Mouse (Mus musculus) neural tube, embryonic 15.5 days (tissue): ENCODE measurements around the gene Anapc15. TPM values are rescaled to one million over a fixed set of nuclear protein-coding genes. Genes with fewer than 3 reads are reported as not detected.
"Not testable (repeated sequence)": the region's sequence is repeated elsewhere in the genome, so short reads cannot be mapped to it uniquely, and the experiment has no call there.

Experiments used
- ATAC-seq: fragments of 200-750 bp; cut with Nextera tagmentation; 2 replicates; pipeline ENCODE4 v1.8.0; 2017; ENCODE audit warnings: mild to moderate bottlenecking, moderate TSS enrichment, moderate library complexity; ENCODE audit not compliant: low FRiP score
- H3K27ac ChIP-seq: fragments of 300-500 bp; sonication (generic); replicated peaks from 2 replicates; pipeline ENCODE4 v1.5.1; 2015; ENCODE audit warnings: mild to moderate bottlenecking, inconsistent platforms
- H3K27me3 ChIP-seq: fragments of 300-500 bp; sonication (generic); replicated peaks from 2 replicates; pipeline ENCODE4 v1.6.1; 2015; ENCODE audit warnings: inconsistent platforms
- H3K36me3 ChIP-seq: fragments of 300-500 bp; sonication (generic); 2 replicates; pipeline ENCODE4 v1.6.1; 2015; ENCODE audit warnings: inconsistent platforms
- H3K4me1 ChIP-seq: fragments of 300-500 bp; sonication (generic); 2 replicates; pipeline ENCODE4 v1.6.1; 2015; ENCODE audit warnings: inconsistent platforms
- H3K4me2 ChIP-seq: fragments of 300-500 bp; sonication (generic); 2 replicates; pipeline ENCODE4 v1.6.1; 2015; ENCODE audit warnings: inconsistent platforms, mild to moderate bottlenecking, moderate library complexity
- H3K4me3 ChIP-seq: fragments of 300-500 bp; sonication (generic); replicated peaks from 2 replicates; pipeline ENCODE4 v1.5.1; 2015; ENCODE audit warnings: mild to moderate bottlenecking, inconsistent platforms
- H3K9ac ChIP-seq: fragments of 300-500 bp; sonication (generic); replicated peaks from 2 replicates; pipeline ENCODE4 v1.6.1; 2015; ENCODE audit warnings: mild to moderate bottlenecking, inconsistent platforms
- H3K9me3 ChIP-seq: fragments of 300-500 bp; sonication (generic); replicated peaks from 2 replicates; pipeline ENCODE4 v1.6.1; 2016; ENCODE audit warnings: inconsistent platforms
- WGBS: fragments of 180-500 bp; shearing (Covaris S2); methylation state at CpG from one replicate; pipeline ENCODE4 v1.1.7; 2015; ENCODE audit warnings: mixed read lengths; 5-methylcytosine and 5-hydroxymethylcytosine counted together
- polyA plus RNA-seq: library from polyadenylated mRNA; unstranded; fragments of >200 nt; fragmentation: Nextera tagmentation; extraction: Ambion mirVana; gene quantifications from 2 replicates; pipeline ENCODE4 v1.2.1, GENCODE M21; 2015

Anapc15 gene
- polyA plus RNA-seq, 1 experiment from 2014 or later = 74.3 TPM

DNA sequence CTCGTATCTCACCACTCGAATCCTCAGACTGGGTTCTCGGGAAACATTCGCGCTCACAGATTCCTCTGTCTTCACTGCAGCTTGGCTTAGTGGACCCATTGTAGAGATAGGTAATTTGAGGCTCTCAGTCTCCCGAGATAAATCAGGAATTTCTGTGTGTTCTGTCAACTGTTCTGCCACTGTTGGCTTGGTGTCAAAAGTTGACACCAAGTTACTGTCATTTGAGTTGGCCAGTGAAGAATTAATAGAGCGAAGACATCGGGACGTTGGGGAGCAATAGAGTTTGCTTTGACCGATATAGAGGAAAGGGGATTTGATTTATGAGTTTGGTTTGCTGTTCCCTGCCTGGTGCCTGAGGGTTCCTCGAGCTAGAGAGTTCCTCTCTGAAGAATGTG is 42.8 kb downstream of the Anapc15 start, which contains the start of gene Tomt:
Tomt (minus strand) TSS at position 73 of the 395 bp plus-strand sequence.
- no peak for ATAC-seq
- WGBS = 15% methylated on average over 11 of the region's 11 CpGs

DNA sequence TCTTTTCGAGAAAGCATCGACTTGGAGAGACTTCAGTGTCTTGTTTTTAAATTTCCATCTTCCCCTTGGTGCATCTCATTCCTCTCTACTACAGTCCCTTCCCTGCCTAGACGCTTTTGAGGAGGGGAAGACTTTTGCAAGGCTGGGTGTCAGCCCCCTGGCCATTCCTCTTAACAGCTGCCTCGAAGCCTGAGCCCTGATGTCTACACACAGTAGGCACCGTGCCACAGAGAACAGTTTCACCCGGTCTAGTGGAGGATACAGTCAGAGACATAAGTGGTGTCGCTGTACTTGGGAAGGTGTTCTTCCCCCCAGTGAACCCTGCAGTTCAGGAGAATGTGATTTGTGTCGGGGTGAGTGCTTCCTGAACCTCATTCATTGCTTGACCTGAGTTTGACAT is 43.2 kb downstream of the Anapc15 start:
- Histone ChIP-seq H3K27ac (no peak overlapping the region), H3K4me2 (peak overlapping the region; percentile 74), H3K4me3 (peak overlapping the region; percentile 85), H3K9me3 (no peaks in the 10 kb centered on the region), H3K9ac (peak overlapping the region; percentile 97), H3K36me3 (peaks cover 27% of the 10 kb centered on the region), H3K4me1 (peaks cover 34% of the 10 kb centered on the region), H3K27me3 (no peaks in the 10 kb centered on the region)
- ATAC-seq = no peak
- WGBS = 71% methylated on average over 8 of the region's 8 CpGs

More for the DNA sequence above, 42.8 kb downstream of the Anapc15 start, which contains the start of gene Tomt:
- H3K4me2 ChIP-seq = peak within 1 kb of the TSS; percentile 74
- H3K4me1 ChIP-seq = peaks cover 34% of the 10 kb centered on the region
- H3K36me3 ChIP-seq = peaks cover 24% of the 10 kb centered on the region
- H3K4me3 ChIP-seq = peak within 1 kb of the TSS; percentile 85
- H3K27me3 ChIP-seq = no peaks in the 10 kb centered on the region
- H3K9ac ChIP-seq = peak within 1 kb of the TSS; percentile 97
- no peaks in the 10 kb centered on the region for H3K9me3 ChIP-seq
- peak within 1 kb of the TSS; percentile 99 for H3K27ac ChIP-seq

DNA sequence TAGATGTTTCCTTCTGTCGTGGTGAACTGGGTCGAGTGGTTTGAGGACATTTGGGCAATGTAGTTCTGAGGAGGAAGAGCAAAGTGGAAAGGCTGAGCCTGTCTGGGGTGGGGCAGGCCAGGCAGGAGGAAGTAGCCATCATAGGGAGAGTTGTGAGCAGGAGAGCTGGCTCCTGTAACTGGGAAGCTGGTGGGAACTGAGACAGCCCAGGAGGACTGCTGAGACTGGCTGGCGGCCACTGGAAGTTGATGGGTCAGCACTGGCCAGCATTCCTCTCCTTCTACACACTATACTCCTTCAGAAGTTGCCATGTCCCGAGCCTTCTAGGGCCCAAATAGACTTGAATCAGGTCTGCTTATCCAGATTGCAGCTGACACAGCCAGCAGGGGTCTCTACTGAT is 44.9 kb downstream of the Anapc15 start:
- ATAC-seq = no peak
- H3K27me3 ChIP-seq = no peaks in the 10 kb centered on the region
- H3K4me1 ChIP-seq = peaks cover 34% of the 10 kb centered on the region
- H3K36me3 ChIP-seq = peaks cover 37% of the 10 kb centered on the region
- no peak overlapping the region for H3K4me2 ChIP-seq
- no peaks in the 10 kb centered on the region for H3K9me3 ChIP-seq
- no peak overlapping the region for H3K9ac ChIP-seq
- no peak overlapping the region for H3K27ac ChIP-seq
- no peak overlapping the region for H3K4me3 ChIP-seq
- WGBS = 84% methylated on average over 4 of the region's 4 CpGs

DNA sequence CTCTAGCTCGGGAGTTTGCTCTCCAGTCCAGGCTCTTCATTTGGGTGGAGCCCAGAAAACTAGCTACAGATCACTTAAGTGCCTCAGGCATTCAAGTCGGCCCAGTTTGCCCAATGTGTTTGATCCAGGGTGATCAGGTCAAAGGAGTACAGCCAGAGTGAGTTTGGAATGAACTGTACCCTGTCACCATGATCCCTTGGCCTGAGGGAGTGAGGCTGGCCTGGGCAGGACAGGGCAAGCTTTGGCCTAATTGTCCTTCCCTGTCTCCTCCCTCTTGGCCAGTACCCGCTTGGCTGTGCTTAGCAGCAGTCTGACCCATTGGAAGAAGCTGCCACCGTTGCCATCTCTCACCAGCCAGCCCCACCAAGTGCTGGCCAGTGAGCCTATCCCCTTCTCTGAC is 46.6 kb downstream of the Anapc15 start:
- 96% methylated on average over 4 of the region's 4 CpGs for WGBS
- Histone ChIP-seq H3K27ac (no peak overlapping the region), H3K4me3 (no peak overlapping the region), H3K9ac (no peak overlapping the region), H3K4me1 (peaks cover 29% of the 10 kb centered on the region), H3K36me3 (peaks cover 52% of the 10 kb centered on the region), H3K9me3 (no peaks in the 10 kb centered on the region), H3K4me2 (no peak overlapping the region), H3K27me3 (no peaks in the 10 kb centered on the region)
- ATAC-seq = no peak

DNA sequence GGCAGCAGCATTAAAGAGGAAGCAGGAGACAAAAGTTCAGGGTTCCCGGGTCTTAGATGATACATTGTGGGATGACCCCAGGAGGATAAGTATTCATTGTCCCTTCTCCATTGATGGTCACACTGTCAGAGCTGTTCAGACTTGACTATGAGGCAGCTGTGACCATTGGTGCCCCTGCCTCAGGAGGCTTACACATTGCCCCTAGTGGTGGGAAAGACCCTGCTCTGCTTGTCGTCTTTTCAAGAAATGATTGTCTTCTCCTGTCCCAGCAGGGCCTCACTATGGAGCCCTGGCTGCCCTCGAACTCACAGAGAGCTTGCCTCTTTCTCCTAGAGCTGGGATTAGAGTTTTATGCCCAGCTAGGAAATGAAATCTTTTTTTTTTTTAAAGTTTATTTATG is 48.5 kb downstream of the Anapc15 start:
- Histone ChIP-seq H3K27ac (no peak overlapping the region), H3K4me1 (peaks cover 19% of the 10 kb centered on the region), H3K9ac (no peak overlapping the region), H3K9me3 (no peaks in the 10 kb centered on the region), H3K4me3 (no peak overlapping the region), H3K36me3 (peaks cover 52% of the 10 kb centered on the region), H3K27me3 (no peaks in the 10 kb centered on the region), H3K4me2 (no peak overlapping the region)
- 58% methylated on average over 3 of the region's 3 CpGs for WGBS
- no peak for ATAC-seq

DNA sequence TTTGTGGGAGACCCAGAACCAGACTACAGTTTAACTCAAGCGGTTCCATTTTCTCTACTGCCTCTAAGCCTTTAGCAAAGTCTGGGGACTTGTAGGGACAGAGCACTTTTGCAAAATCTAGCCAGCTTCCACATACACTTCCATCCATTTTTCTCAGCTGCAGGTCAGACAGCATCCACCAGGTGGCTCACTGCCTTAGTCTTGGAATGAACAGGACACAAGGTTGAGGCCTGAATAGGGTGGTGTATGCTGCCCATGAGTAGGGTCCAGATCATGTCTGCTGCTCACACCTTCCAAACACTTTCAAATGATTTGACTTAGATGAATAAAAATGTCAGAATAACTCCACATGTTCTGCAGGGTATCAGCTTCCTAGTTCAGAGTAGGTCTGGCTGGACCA is 54.6 kb downstream of the Anapc15 start:
- peak; percentile 81 for ATAC-seq
- no peaks in the 10 kb centered on the region for H3K27me3 ChIP-seq
- H3K27ac ChIP-seq = no peak overlapping the region
- H3K4me2 ChIP-seq = no peak overlapping the region
- no peaks in the 10 kb centered on the region for H3K9me3 ChIP-seq
- H3K9ac ChIP-seq = no peak overlapping the region
- 18% methylated on average over 1 of the region's 1 CpGs for WGBS
- H3K36me3 ChIP-seq = peaks cover 18% of the 10 kb centered on the region
- H3K4me3 ChIP-seq = no peak overlapping the region
- H3K4me1 ChIP-seq = no peaks in the 10 kb centered on the region

DNA sequence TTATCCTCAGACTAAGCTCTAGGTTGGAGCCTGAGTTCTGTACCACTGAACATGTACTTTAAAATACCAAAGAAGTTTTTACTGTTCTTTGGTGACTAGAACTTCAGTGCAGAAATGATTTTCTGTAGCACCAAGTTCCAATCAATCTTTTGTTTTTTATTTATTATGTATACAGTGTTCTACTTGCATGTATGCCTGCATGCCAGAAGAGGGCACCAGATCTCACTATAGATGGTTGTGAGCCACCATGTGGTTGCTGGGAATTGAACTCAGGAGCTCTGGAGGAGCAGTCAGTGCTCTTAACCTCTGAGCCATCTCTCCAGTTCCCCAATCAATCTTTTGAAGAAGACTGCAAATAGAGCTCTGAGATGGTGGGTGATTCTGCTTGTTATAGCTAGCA is 62.4 kb downstream of the Anapc15 start:
- H3K9me3 ChIP-seq, H3K27ac ChIP-seq, ATAC-seq, H3K4me3 ChIP-seq, H3K27me3 ChIP-seq, H3K36me3 ChIP-seq, H3K4me2 ChIP-seq, H3K4me1 ChIP-seq, H3K9ac ChIP-seq: not testable (repeated sequence)

DNA sequence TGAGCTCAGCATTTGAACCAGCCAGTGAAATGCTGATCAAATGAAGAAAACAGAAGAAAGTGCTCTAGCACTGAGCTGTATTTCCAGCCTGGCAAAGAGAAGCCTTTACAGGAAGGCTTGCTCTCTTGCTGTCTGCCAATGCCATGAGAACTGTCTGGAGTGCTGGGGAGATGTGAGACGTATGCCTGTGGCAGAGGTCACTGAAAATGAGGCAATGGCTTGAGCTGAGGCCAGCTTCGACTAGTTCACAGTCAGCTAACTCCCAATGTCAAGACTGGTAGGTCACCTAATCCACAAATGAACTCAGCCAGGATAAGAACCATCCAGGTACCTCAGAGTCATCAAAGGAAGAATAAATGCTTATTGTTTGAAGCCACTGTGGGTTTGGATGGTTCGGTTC is 64.6 kb downstream of the Anapc15 start:
- WGBS = 88% methylated on average over 3 of the region's 3 CpGs
- Histone ChIP-seq H3K4me2 (no peak overlapping the region), H3K9ac (no peak overlapping the region), H3K4me3 (no peak overlapping the region), H3K36me3 (no peaks in the 10 kb centered on the region), H3K27ac (no peak overlapping the region), H3K4me1 (peaks cover 6% of the 10 kb centered on the region), H3K9me3 (no peaks in the 10 kb centered on the region), H3K27me3 (no peaks in the 10 kb centered on the region)
- ATAC-seq = no peak

DNA sequence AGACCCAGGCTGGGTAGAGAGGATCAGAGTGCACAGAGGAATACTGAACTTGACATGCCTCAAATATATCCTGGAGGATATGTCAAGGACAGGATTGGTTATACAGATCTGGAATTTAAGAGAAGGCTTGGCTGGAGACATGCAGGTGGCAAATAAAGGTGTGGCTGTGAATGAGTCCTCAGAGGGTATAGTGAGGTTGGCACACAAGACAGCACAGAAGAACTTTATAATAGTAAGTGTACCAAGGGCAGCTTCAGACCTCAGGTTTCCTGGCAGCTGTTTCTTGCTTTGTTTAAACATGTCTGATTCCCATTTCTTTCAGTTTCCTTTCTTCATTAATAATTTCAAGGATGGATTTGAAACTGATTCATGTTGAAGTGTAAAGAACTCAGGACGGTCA is 69.0 kb downstream of the Anapc15 start:
- H3K27ac ChIP-seq = no peak overlapping the region
- H3K9me3 ChIP-seq = no peaks in the 10 kb centered on the region
- no peak overlapping the region for H3K9ac ChIP-seq
- peaks cover 35% of the 10 kb centered on the region for H3K4me1 ChIP-seq
- no peaks in the 10 kb centered on the region for H3K36me3 ChIP-seq
- peak overlapping the region; percentile 81; the same call in 1 of the 2 replicates for H3K4me2 ChIP-seq
- 0 out of 2 replicates have a peak overlapping the region, but pooled peaks have one; percentile 8 for H3K4me3 ChIP-seq
- 93% methylated on average over 1 of the region's 1 CpGs for WGBS
- ATAC-seq = no peak
- H3K27me3 ChIP-seq = no peaks in the 10 kb centered on the region

DNA sequence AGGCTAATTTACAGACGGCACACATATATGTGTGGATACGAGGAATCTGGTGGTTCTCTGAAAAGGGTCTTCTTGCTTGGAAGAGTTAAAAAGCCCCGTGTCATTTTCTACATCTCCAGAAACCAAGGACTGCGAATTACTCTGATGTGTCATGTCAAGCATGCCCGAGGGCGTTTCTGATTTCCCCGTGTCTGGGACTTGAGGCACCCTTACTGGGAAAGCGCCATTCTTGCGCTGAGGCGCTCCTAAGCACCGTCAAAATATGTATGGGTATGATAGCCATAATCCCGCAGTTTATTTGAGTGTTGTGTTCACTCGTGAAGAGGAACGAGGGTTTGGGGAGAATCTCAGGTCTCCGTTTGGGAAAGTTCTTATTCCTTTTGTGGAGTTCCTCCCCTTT is 69.8 kb downstream of the Anapc15 start:
- Histone ChIP-seq H3K4me1 (peaks cover 37% of the 10 kb centered on the region), H3K27ac (peak overlapping the region; percentile 78), H3K4me2 (peak overlapping the region; percentile 81), H3K27me3 (no peaks in the 10 kb centered on the region), H3K36me3 (no peaks in the 10 kb centered on the region), H3K9me3 (no peaks in the 10 kb centered on the region), H3K9ac (peak overlapping the region; percentile 69), H3K4me3 (peak overlapping the region; percentile 82)
- peak; percentile 53 for ATAC-seq
- 8% methylated on average over 15 of the region's 15 CpGs for WGBS

DNA sequence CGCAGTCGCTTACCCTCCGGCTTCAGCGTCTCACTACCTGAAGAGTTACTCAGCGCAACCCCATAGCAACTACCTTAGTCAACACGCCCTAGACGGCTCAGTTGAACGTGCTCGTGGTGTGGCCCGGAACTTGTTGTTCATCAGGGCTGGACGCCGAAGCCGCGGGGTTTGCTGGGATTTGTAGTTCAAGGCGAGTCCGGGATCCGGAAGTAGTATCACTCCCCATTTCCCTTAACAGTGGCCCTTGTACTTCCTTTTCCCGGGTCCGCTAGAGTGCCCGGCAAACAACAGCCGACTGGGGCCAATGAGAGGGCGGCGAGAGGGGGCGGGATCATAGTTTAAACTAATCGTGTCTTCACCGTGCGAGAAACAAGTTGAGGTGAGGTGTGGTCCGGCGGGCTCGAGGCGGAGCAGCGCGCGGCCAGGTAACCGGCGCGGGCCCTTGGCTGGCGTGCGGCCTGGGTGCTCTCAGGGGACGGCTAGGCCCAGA is 70.3 kb downstream of the Anapc15 start, which contains the start of the genes Lrrc51 and Numa1:
Lrrc51 (minus strand) TSS at position 145 of the 490 bp plus-strand sequence.
Numa1 (plus strand) TSS at position 361 of the 490 bp plus-strand sequence.
- Histone ChIP-seq H3K9ac (peak within 1 kb of the TSS; percentile 77), H3K27ac (peak within 1 kb of the TSS; percentile 78)
- WGBS = under 1% methylated on average over 40 of the region's 40 CpGs

DNA sequence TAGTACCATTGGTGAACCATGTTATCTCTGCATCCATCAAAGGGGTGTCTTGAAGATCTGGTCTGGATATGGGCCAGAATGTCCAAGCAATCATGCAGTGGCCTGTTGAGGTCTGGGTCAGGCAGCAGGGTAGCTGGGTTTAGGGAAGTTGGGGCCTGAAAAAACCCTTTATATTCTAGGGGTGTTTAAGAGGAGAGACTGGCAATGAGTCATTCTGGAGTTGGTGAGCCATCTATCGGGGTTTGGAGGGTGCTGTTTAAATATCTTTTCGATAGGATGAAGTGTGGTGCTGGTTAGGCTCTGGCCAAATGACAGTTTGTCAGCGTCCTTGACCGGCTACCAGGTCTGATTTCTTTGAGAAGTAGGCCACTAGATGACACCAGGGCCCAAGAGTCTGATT is 72.4 kb downstream of the Anapc15 start:
- WGBS = 98% methylated on average over 4 of the region's 4 CpGs
- Histone ChIP-seq H3K4me1 (peaks cover 37% of the 10 kb centered on the region), H3K27me3 (no peaks in the 10 kb centered on the region), H3K4me2 (no peak overlapping the region), H3K36me3 (no peaks in the 10 kb centered on the region), H3K4me3 (no peak overlapping the region), H3K9me3 (no peaks in the 10 kb centered on the region), H3K27ac (no peak overlapping the region), H3K9ac (0 out of 2 replicates have a peak overlapping the region, but pooled peaks have one; percentile 6)
- no peak for ATAC-seq

More for the DNA sequence above, 70.3 kb downstream of the Anapc15 start, which contains the start of the genes Lrrc51 and Numa1:
- peak within 1 kb of the TSS; percentile 82 for H3K4me3 ChIP-seq
- H3K27me3 ChIP-seq = no peaks in the 10 kb centered on the region
- H3K4me1 ChIP-seq = peaks cover 37% of the 10 kb centered on the region
- H3K4me2 ChIP-seq = peak within 1 kb of the TSS; percentile 81
- no peaks in the 10 kb centered on the region for H3K9me3 ChIP-seq
- peak; percentile 99 for ATAC-seq
- no peaks in the 10 kb centered on the region for H3K36me3 ChIP-seq
